Mouse (Mus musculus): ENCODE measurements at regions not wholly inside any gene's neighbourhood (a gene's known extent, or its start where the extent isn't known, plus 50 kb on each side); places are given as distances from the start of the nearest gene placed in this dataset.

DNA sequence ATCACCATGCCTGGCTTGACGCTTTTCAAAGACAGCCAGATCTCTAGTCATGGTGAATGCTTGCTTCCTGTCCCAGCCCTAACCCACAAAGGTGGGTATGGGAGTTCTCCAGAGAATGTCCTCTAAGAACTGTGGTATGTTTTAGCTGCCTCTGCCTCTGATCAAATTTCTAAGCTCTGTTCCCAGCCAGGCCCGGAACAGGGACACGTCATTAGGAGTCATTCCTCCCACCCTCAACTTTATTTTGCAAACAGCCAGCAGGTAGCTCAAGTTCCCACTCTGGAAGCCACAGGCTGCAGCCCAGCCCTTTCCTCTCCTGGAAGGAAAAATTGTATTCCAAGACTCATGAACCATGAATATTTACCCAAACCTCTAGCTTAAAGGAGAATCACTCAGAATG, 117.2 kb downstream of the Zfp36l2 start:
- no peak for TF ChIP-seq GATA4 (IDR thresholded peaks at IDR 0.05; ENCODE audit: insufficient replicate concordance, low read length)

DNA sequence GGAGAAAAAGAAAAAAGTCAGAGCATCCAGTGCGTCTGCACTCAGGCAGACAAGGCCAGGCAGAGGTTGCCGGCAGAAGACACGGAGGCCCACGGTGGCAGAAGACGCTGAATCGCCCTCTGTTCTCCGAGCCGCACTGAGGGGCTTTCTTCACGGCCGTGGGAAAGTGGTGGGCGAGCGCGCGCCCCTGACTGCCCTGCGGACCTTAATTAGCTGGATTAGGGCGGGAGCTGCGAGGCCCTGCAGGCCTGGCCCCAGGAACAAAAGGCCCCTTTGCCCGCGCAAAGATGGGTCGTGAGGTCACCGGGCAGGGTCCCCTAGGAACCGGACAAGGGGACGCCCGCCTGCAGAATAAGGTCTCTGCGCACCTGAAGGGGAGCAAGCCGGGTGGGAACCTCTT, 120.6 kb downstream of the Zfp36l2 start:
- no peak for TF ChIP-seq GATA4 (IDR thresholded peaks at IDR 0.05; ENCODE audit: insufficient replicate concordance, low read length)

DNA sequence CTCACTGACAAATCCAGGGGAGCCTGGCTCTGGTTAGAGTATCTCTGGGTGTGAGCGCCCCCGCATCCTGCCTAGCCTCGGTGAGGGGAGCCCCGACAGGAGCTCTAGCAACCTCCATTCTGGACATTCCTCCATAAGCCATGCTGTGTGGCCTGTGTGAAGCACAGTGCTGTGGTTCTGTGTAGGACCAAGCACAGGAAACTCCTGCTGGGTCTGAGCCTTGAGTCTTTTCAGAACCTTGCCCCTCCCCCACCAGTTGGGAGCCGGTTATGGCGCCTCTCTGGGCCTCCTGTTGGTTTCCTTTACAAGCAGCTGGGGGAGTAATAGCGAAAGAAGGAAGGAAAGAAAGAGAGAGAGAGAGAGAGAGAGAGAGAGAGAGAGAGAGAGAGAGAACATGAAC, 124.0 kb downstream of the Zfp36l2 start:
- no peak for TF ChIP-seq GATA4 (IDR thresholded peaks at IDR 0.05; ENCODE audit: insufficient replicate concordance, low read length)

DNA sequence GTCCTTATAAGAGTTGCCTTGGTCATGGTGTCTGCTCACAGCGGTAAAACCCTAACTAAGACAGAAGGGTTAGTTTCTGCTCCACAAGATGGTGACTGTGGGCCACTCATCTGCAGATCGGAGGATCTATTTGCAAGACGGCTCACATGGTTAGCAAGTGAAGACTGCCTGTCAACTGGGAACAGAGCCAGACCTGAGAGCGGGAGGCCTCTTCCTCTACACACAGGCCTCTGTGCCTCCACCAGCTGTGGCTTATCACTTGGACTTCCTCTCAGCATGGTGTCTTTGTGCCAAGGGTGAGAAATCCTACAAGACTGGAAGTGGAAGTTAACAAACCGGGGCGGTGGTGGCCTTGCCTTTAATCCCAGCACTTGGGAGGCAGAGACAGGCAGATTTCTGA, 126.1 kb downstream of the Zfp36l2 start:
- peak; percentile 59; the same call in 1 of the 2 replicates for TF ChIP-seq GATA4 (IDR thresholded peaks at IDR 0.05; ENCODE audit: insufficient replicate concordance, low read length)

DNA sequence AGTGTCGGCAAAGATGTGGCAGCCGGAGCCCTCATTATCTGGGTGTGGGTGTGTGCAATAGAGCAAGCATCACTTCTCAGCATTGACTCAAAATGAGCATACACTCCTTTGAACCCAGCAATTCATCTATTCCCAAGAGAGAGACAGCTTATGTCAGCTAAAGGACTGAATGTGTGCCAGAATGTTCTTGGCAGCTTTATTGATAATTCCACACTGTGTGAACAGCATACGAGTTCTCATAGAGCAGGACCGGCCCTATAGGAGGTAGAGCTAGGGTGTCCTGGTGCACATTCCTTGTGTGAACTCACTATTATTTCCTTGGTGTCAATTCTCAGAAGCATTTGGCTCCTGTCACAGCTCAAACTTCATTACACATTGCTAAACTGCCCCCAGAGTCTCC, 131.3 kb downstream of the Zfp36l2 start:
- no peak for TF ChIP-seq GATA4 (IDR thresholded peaks at IDR 0.05; ENCODE audit: insufficient replicate concordance, low read length)

DNA sequence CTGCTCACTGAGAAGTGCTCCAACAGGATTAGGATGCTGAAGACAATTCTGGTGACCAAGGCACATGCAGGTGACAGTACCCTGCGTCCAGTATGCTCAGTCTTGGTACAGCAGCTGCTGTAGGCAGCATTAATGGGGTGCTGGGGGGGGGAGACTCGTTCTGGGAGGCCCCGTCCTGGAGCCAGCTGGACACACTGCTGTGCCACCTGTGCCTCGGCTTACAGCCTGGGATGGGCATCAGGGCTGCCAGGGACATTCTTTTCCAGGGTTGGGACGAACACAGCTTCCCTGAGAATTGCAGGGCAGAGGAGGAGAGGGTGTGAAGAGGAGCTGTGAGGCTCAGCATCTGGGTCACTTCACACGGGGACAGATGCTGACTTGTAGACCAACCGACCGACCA, 135.3 kb downstream of the Zfp36l2 start:
- TF ChIP-seq GATA4 (IDR thresholded peaks at IDR 0.05; ENCODE audit: insufficient replicate concordance, low read length): no peak

DNA sequence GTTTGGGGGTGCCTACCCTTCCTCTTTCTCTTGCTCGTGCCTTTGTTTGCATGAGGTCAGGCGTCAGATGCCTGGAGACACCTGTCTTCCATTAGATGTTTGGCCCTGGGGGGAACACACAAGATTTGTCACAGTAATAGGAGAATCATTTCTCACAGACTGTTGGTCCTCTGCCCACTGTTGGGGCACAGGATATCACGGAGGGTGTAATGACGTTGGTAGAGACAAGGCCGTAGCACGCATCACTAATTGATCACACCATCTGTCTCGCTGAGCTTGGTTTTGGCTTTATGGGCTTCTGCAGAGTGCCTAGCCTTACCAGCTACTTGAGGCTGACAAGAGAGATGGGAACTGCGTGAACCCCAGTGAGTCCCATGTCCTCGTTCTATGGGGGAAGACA, 136.5 kb downstream of the Zfp36l2 start:
- no peak for TF ChIP-seq GATA4 (IDR thresholded peaks at IDR 0.05; ENCODE audit: insufficient replicate concordance, low read length)

DNA sequence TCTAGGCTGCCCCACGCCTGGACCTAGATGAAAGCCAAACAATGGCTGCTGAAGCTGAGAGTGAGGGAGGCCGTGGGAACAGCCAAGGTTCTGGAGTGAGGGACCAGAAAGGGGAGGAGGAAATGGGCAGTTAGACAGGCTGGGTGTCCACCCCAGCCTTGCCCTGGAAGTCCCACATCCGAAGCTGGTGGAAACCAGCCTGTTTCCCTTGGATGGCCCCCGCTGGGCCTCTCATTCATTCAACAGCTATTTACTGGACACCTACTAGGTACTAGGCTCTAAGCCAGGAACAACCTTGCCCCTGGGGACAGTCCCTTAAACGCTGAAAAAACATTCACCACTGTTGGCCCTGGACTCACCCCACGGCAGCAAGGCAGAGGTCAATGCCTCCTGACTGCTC, 139.2 kb downstream of the Zfp36l2 start:
- no peak for TF ChIP-seq GATA4 (IDR thresholded peaks at IDR 0.05; ENCODE audit: insufficient replicate concordance, low read length)

DNA sequence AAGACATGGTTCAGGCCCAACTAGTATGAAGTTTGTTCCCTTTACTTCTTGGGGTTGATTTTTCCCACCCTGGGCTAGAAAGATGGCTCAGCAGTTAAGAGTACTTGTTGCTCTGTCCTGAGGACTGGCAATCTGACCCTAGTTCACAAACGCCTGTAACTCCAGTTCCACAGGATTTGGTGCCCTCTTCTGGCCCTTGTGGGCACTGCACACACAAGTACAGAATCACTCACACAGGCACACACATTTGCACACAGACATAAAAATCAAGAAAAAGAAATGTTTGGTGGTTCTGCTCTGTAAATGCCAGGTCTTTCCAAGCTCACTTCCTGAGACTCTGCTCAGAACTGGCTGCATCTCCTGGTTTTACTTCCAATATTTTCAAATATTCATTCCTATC, 140.2 kb downstream of the Zfp36l2 start:
- no peak for TF ChIP-seq GATA4 (IDR thresholded peaks at IDR 0.05; ENCODE audit: insufficient replicate concordance, low read length)

DNA sequence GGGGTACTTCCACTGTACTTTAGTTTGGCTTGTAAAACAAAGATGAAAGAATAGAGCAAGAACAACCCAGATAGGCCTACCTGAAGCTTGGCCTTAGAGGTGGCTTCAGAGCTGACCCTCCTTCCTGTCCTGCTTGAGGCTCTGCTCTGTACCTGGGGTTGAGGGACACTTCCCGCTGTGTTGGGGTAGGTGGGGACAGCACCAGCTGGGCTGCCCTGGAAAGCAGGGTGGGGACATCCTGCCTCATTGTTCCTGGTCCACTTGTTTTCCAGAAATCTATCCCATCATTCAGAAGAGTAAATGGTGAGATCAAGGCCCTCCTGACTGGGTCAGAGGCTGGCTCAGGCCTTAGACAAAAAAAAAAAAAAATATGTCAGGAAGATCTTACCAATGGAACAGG, 141.9 kb downstream of the Zfp36l2 start:
- TF ChIP-seq GATA4 (IDR thresholded peaks at IDR 0.05; ENCODE audit: insufficient replicate concordance, low read length): no peak

DNA sequence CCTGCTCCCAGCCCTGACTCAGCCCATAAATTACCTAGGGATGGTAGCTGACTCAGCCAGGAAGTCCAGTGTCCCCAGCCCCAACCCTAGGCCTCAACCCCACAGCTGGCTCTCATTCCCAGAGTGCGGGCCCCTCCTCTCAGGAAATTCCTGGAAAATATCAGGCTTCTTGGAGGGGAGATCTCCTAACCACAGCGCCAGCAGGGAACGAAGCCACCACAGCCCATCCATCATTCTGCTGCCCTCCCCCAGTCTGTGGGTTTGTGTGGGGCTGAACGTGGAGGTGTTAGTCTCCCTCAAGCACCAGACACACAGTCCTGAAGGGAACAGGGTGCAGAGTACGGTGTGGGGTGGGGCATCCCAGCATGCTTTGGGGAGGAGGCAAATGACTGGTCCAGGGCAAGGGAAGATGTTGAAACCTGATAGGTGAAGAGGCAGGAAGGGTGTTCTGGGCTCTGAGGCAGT, 143.2 kb downstream of the Zfp36l2 start:
- TF ChIP-seq GATA4 (IDR thresholded peaks at IDR 0.05; ENCODE audit: insufficient replicate concordance, low read length): no peak

DNA sequence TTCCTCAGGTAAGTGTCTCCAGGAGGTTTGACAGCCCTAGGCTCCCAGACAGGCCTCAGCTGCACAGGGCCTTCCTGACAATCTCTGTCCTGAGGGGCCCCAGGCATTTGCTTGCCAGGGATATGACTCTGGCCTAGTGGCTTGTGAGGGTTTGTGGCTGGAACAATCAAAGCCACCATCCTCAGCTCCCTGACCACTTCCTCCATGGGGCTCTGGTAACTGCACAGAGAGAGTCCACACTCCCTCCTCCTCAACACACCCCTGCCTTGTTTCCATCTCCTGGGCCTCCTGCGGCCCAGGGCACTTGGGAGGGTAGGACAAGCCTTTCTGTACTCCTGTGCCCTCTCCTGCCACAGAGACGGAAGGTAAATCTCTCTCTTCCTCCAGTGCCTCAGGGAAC, 144.6 kb downstream of the Zfp36l2 start:
- no peak for TF ChIP-seq GATA4 (IDR thresholded peaks at IDR 0.05; ENCODE audit: insufficient replicate concordance, low read length)

DNA sequence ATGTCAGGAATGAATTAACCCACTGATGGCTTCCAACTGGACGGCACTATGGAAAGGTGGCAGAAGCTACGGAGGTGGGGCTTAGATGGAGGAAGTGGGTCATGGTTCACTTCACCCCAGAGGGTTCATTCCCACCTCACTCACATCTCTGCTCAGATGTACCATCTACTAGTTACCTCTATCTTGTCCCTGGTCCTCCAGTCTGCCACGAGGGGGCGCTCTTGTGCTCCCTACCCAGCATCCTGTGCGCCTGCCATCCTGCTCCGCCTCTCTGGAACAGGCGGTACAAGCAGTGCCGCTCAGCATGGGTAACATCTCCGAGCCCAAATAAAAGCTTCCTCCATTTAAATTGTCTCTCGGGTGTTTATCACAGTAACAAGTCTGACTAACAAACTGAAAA, 148.3 kb downstream of the Zfp36l2 start:
- no peak for TF ChIP-seq GATA4 (IDR thresholded peaks at IDR 0.05; ENCODE audit: insufficient replicate concordance, low read length)

DNA sequence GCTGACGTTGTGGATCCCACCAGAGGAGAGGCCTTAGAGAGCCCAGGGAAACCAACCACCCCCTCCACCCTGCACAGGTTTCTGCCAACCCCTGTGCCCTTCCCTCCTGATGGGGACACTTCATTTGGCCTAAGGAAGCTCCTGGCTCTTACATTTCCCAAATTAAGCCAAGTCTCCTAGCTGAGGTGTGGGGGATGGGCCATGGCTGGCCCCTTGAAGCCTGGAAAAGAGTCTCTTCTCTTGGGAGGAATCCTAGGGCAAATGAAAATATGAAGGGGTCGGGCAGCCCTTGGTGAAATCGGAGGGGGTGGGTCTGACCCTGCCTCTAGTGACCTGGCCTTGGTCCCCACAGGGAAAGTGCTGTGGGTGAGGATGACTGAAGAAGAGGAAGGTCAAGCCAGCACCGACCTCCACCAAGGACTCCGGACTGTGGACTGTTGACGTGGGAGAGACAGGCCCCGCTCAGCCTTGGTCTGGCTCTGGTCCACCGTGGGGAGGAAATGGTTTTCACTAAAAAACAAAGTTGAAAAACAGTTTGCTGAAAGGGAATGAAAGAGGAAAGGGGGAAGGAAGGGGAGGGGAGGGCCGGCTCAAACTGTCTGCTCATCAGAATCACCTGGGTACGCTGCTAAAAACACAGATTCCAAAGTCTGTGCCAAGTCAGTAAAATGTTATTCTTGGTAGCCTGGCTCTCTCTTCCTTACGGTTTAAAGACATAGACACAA, 150.0 kb downstream of the Zfp36l2 start:
- TF ChIP-seq GATA4 (IDR thresholded peaks at IDR 0.05; ENCODE audit: insufficient replicate concordance, low read length): no peak

DNA sequence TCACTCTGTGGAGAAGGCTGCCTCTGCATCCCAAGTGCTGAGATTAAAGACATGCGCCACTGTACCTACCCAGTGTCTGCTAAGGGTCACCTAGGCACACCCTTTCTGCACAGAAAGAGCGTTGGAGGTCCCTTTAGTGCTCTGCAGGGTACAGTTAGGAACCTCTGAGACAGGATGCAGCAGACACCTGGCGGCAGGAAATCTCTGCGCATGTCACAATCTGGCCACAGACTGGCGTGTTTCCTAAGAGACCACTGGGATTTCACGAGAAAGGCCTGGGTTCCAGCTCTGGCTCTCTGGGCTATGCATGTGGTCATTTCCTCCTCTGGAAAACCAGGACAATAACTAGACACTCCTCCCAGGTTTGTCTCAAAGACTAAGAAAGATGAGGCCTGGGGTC, 151.7 kb downstream of the Zfp36l2 start:
- TF ChIP-seq GATA4 (IDR thresholded peaks at IDR 0.05; ENCODE audit: insufficient replicate concordance, low read length): no peak

DNA sequence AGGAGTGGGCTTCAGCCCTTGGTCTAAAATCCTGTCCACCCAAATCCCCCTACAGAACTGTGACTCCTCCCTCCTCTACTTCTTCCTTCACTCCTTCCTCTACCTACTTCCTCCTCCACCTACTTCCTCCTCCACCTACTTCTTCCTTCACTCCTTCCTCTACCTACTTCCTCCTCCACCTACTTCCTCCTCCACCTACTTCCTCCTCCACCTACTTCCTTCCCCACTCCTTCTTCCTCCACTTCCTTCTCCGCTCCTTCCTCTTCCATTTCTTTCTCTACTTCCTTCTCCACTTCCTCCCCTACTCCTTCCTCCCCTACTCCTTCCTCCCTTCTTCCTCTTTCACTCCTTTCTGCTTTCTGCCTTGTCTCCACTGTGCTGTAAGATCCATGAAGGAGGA, 152.9 kb downstream of the Zfp36l2 start:
- no peak for TF ChIP-seq GATA4 (IDR thresholded peaks at IDR 0.05; ENCODE audit: insufficient replicate concordance, low read length)

DNA sequence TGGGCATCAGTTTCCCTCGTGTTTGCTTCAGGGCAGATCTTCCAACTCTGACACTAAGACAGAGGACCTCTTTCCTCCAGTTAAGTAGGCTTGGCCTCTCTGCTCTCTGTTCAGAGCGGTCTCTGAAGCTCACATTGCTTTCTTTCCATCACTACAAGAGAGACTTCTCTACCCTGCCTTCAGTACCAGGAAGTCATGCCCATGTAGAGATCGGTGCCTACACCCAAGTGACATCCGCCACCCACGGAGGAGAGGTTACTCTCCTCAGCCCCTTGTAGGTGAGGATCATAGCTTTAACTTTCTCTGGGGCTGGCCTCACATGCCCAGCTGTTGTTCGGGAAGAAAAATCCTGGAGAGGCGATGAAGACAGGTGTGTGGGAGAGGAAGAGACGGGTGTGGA, 155.3 kb downstream of the Zfp36l2 start:
- TF ChIP-seq GATA4 (IDR thresholded peaks at IDR 0.05; ENCODE audit: insufficient replicate concordance, low read length): no peak
